Mouse (Mus musculus) thymus, postnatal 10 days (tissue): ENCODE measurements around the gene Reln.

Experiments
- DNase-seq, 2 experiments: peaks; one replicate each; pipeline ENCODE4 v3.0.0; 2021; ENCODE audit warnings: low spot score in 2 of 2

The Reln gene

GRCm38 (mm10) chr5:22224515-22224914 lies 120.0 kb downstream of the Reln start:
- no peak for DNase-seq

- no peak for DNase-seq
Observed at GRCm38 (mm10) chr5:22223940-22224339, 120.6 kb downstream of the Reln start.

GRCm38 (mm10) chr5:22208311-22209021 lies 136.0 kb downstream of the Reln start:
- no peak for DNase-seq

- no peak for DNase-seq
Observed at GRCm38 (mm10) chr5:22197926-22198325, 146.6 kb downstream of the Reln start.

DNA sequence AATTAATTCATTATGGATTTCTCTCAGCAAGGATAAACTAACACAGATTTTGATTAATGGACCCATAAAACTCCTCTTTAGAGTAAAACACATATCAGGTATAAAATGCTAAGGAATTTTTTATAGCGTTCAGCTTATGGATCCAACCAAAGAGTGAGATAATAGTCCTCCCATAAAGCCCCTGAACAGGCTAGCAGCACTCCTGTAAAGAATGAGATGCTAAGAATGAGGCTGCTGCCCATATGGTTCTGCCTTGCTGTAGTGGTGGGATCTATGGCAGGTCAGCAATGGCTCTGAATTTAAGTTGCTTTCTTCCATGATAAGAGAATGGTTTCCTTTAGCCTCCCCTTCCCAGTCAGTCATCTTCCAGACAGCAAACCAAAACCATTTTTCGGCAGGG lies 147.6 kb downstream of the Reln start:
- DNase-seq: no peak

- DNase-seq: no peak
Observed at GRCm38 (mm10) chr5:22196476-22196875, 148.0 kb downstream of the Reln start.

DNA sequence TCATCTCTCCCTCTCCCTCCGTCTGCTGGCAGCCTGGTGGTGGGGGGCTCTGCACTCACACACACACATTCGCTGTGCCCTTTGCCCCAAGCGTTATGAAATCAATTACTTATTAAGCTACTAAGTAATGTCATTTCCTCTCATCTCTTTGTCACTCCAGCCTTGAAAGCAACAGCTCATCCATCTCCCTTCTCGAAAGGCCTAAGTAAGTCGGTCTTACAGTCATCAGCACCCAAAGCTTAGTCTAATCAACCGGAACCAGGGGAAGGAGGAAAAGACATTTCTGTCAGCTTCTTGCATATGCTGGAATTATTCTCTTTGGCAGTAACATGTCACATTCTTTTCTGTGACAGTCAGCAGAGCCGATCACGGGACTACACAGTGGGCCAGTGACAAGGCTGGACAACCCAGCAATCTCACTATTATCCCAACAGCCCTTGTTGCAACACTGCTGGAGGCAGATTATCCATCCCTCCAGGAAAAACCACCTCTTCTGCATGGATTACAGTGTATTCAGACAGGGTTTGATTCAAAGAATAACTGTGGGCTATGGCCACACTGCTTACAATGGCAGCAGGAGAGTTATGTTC lies 149.1 kb downstream of the Reln start:
- no peak for DNase-seq

- no peak for DNase-seq
Observed at GRCm38 (mm10) chr5:22191784-22192183, 152.7 kb downstream of the Reln start.

DNA sequence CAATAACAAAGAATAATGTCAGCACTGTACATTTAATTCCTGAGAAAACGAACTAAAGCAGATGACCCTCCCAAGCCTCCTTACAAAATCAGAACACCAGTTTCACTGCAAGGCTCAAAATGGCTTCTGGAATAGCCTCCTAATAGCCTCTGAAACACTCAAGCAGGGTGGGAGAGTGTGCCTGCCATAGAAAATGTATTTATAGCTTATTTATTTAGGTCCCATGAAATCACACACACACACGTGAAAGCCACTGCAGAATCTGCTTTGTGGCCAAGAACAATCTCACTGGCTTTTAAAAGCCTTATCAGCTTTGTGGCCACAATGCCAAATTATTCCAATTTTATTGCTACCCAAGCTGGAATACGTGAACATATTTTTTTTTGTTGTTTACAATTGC lies 154.2 kb downstream of the Reln start:
- no peak for DNase-seq

- no peak for DNase-seq
Observed at GRCm38 (mm10) chr5:22187599-22187998, 156.9 kb downstream of the Reln start.

- DNase-seq: no peak
Observed at GRCm38 (mm10) chr5:22176480-22176879, 168.0 kb downstream of the Reln start.

GRCm38 (mm10) chr5:22171336-22171735 lies 173.2 kb downstream of the Reln start:
- DNase-seq: no peak

DNA sequence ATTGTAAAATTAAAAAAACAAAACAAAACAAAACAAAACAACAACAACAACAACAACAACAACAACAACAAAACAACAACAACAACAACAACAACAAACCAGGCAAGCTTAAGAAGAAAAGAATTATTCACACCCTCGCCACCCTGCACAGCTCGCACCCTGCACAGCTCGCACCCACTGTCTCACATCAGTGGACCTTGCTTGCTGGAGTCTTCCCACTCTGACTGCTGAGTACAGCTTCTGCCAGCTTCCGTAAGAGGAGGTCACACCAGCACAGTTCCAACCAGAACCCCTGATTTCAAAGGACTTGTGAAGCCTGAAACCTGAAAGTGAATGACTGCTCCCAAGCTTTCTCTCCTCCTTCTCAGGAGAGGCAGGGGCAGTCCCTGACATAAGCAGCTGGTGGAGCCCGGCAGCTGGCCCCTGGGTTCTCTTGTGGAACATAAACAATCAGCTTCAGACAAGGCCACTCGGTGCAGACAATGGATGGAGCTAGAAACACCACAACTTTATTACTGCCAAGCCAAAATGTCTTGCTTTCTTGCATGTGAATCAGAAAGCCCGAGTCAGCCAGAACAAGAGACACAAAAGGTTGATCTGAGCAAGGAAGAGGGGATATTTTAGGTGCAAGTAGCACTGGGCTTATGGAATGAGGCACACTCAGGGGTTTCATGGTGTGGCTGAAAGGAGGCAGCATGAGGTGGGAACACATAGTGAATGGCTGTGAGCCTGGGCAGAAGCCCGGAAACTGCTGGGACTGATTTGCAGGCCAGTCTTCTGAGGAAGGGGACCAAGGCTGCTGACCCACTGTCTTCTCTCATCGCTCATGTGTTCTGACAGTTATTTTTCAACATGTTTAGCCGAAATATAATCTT lies 180.2 kb downstream of the Reln start:
- no peak for DNase-seq

DNA sequence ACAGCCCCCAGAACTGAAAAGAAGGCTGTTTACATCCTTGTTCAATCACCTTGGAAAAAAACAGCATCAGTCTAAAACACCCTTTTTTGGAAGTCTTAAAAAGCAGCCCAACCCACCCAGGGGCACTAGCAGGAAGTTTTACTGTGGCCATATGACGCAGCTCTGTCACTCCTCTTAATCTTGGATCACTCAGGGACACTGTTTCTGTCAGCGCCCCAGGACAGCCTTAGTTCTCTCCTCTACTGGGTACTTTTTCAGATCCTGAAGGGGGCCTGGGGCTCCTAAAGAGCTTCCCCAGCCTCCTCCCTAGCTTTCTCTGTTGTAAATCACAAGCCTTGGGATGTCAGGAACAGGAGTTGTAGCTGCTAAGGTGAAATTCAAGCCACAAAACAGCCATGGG lies 183.6 kb downstream of the Reln start:
- DNase-seq: no peak

GRCm38 (mm10) chr5:22158754-22159153 lies 185.7 kb downstream of the Reln start:
- no peak for DNase-seq

DNA sequence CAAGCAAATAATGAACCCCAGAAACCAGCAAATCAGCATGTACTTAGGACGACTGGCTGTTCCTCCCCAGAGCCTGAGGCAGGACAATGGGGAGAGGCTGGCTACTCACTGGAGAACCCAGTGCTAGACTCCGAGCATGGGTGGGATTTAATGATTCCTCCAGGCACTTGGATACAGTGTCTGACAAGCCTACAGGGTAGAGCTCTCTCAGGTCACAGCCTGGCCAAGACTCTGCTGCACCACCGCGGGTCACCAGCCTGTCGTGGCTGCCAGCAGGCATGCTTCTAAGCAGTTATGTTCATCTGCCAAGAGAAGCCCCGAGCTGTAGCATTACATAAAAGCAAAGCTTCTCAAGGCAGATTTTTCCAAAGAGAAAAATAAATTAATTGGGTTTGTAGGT lies 190.9 kb downstream of the Reln start:
- no peak for DNase-seq

DNA sequence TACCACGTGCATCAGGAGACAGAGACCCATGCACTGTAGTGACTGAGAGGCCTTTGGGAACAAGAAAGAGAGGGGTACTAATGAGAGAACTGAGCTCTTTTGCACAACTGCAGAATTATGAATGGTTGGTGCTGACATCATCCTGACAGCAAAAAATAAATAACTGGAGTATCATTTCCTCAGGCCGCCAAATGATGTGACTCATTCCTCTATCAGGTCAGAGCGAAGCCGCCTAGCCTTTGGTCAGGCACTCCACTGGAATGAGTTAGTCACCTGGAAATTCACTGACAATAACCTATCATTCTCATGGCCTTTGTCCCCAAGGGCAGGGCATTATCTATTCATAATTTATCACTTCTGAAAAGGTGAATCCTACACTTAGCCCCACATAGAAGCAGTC lies 202.7 kb downstream of the Reln start:
- DNase-seq: no peak

- no peak for DNase-seq
Observed at GRCm38 (mm10) chr5:22139015-22139414, 205.5 kb downstream of the Reln start.

GRCm38 (mm10) chr5:22134402-22134801 lies 210.1 kb downstream of the Reln start:
- DNase-seq: no peak

- DNase-seq: no peak
Observed at GRCm38 (mm10) chr5:22131730-22132522, 212.6 kb downstream of the Reln start.

DNA sequence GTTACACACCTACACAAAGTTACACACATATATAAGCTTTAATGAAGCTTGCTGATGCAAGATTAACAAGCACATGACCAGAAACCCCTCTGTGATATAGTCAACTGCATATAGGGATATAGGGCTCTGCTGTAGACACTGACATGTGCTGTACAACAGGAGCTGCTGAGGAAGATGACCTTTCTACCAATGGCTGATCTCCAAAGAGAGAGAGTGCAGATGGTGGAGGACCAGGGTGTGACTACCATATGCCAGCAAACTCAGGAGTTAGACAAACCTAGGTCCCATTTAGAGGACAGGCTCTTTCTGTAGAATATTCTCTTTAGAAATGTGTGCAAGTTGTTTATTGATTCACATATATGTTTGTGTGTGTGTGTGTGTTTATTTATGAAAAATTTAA lies 216.9 kb downstream of the Reln start:
- no peak for DNase-seq

GRCm38 (mm10) chr5:22119296-22119695 lies 225.2 kb downstream of the Reln start:
- DNase-seq: no peak
